Mouse (Mus musculus) limb, embryonic 15.5 days (tissue): ENCODE measurements around the gene Lima1. TPM values are rescaled to one million over a fixed set of nuclear protein-coding genes. Genes with fewer than 3 reads are reported as not detected.
"Not testable (repeated sequence)": the region's sequence is repeated elsewhere in the genome, so short reads cannot be mapped to it uniquely, and the experiment has no call there.

Experiments used
- ATAC-seq: fragments of 200-750 bp; cut with Nextera tagmentation; 2 replicates; pipeline ENCODE4 v1.8.0; 2017; ENCODE audit warnings: low read depth, moderate TSS enrichment; ENCODE audit not compliant: insufficient number of reproducible peaks, low FRiP score, low TSS enrichment
- H3K27ac ChIP-seq: fragments of 300-500 bp; sonication (generic); 2 replicates; pipeline ENCODE4 v1.5.1; 2015; ENCODE audit warnings: moderate library complexity, mild to moderate bottlenecking, inconsistent platforms
- H3K27me3 ChIP-seq: fragments of 300-500 bp; sonication (generic); 2 replicates; pipeline ENCODE4 v1.6.1; 2015; ENCODE audit warnings: inconsistent platforms
- H3K36me3 ChIP-seq: fragments of 300-500 bp; sonication (generic); 2 replicates; pipeline ENCODE4 v1.6.1; 2015; ENCODE audit warnings: inconsistent platforms
- H3K4me1 ChIP-seq: fragments of 300-500 bp; sonication (generic); 2 replicates; pipeline ENCODE4 v1.6.1; 2015; ENCODE audit warnings: inconsistent platforms
- H3K4me2 ChIP-seq: fragments of 300-500 bp; sonication (generic); 2 replicates; pipeline ENCODE4 v1.6.1; 2015; ENCODE audit warnings: mild to moderate bottlenecking, inconsistent platforms
- H3K4me3 ChIP-seq: fragments of 300-500 bp; sonication (generic); 2 replicates; pipeline ENCODE4 v1.5.1; 2015; ENCODE audit warnings: mild to moderate bottlenecking, inconsistent platforms
- H3K9ac ChIP-seq: fragments of 300-500 bp; sonication (generic); 2 replicates; pipeline ENCODE4 v1.6.1; 2015; ENCODE audit warnings: inconsistent platforms
- H3K9me3 ChIP-seq: fragments of 300-500 bp; sonication (generic); 2 replicates; pipeline ENCODE4 v1.6.1; 2016; ENCODE audit warnings: inconsistent platforms
- WGBS: fragments of 180-500 bp; shearing (Covaris S2); methylation state at CpG from one replicate; pipeline ENCODE4 v1.1.7; 2015; 5-methylcytosine and 5-hydroxymethylcytosine counted together
- polyA plus RNA-seq: library from polyadenylated mRNA; unstranded; fragments of >200 nt; fragmentation: Nextera tagmentation; extraction: Ambion mirVana; gene quantifications from 2 replicates; pipeline ENCODE4 v1.2.1, GENCODE M21; 2015

Lima1 gene
- polyA plus RNA-seq, 1 experiment from 2014 or later = 91.6 TPM

DNA sequence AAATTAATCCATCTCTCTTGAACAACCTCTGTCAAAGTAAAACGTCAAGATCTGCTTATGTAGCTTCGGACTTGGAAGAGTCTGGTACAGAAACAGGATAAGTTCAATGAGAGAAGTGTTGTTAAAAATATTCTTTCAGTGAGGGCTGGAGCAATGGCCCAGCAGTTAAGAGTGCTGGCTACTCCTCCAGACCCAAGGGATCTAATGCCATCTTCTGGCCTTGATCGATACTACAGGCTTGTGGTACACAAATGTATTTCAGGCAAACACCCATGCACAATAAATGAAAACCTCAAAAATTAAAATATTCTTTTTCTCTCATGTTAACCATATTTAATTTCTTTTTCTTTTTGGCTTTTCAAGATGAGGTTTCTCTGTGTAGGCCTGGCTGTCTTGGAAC lies 79.2 kb downstream of the Lima1 start:
- H3K4me3 ChIP-seq = no peak overlapping the region
- no peak for ATAC-seq
- 88% methylated on average over 3 of the region's 3 CpGs for WGBS
- no peaks in the 10 kb centered on the region for H3K27me3 ChIP-seq
- H3K27ac ChIP-seq = peak overlapping the region; percentile 50
- H3K4me1 ChIP-seq = peaks cover 36% of the 10 kb centered on the region
- no peak overlapping the region for H3K4me2 ChIP-seq
- no peak overlapping the region for H3K9ac ChIP-seq
- no peaks in the 10 kb centered on the region for H3K9me3 ChIP-seq
- H3K36me3 ChIP-seq = peaks cover 68% of the 10 kb centered on the region

DNA sequence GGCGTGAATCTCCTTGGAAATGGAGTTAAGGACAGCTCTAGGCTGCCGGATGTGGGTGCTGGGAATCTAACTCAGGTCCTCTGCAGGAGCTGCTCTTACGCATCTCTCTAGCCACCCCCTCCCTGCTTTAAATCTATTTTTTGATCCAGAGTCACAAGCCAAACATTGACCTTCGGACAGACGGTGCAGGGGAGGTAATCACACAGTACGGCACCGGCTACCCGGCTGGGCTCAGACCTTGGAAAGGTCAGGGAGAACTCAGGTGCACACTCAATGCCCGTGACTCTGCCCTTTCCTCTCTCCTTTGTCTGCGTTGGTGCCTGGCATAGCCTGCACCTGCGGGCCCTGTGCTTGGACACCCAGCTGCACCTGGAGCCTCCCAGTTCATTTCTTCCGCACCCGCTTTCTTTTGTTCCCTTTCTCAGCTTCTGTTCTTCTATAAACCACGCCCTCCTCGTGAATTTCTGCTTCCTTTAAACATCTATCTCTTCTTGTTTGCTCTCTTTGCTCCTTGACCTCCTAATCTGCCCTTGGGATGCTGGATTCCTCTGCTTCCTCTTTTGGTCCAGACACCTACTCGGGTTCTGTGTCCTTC lies 82.9 kb downstream of the Lima1 start:
- H3K36me3 ChIP-seq = peaks cover 85% of the 10 kb centered on the region
- H3K9ac ChIP-seq = no peak overlapping the region
- H3K4me1 ChIP-seq = peaks cover 9% of the 10 kb centered on the region
- H3K4me2 ChIP-seq = no peak overlapping the region
- H3K27me3 ChIP-seq = no peaks in the 10 kb centered on the region
- no peak for ATAC-seq
- H3K27ac ChIP-seq = no peak overlapping the region
- H3K9me3 ChIP-seq = no peaks in the 10 kb centered on the region
- 94% methylated on average over 16 of the region's 16 CpGs for WGBS
- no peak overlapping the region for H3K4me3 ChIP-seq

DNA sequence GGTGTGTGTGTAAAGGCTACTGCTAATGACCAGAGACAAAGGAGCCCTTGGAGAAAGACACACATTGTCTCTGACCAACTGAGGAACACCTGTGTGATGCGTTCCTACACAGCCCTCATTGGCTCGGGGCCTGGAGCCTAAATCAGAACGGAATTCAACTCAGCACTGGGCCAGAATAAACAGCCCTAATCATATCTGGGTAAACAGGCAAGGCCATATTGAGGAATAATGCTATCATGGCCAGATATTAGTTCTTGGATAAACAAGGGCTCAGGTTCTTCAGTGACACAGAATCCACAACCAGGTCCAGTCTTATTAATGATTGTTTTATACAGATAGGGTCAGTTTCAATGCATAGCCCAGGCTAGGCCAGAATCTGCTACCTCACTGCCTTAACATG lies 84.3 kb downstream of the Lima1 start:
- no peak overlapping the region for H3K27ac ChIP-seq
- no peaks in the 10 kb centered on the region for H3K9me3 ChIP-seq
- H3K4me3 ChIP-seq = no peak overlapping the region
- ATAC-seq = no peak
- H3K9ac ChIP-seq = no peak overlapping the region
- no peaks in the 10 kb centered on the region for H3K4me1 ChIP-seq
- H3K4me2 ChIP-seq = no peak overlapping the region
- WGBS = 86% methylated on average over 3 of the region's 3 CpGs
- H3K36me3 ChIP-seq = peaks cover 90% of the 10 kb centered on the region
- H3K27me3 ChIP-seq = no peaks in the 10 kb centered on the region

DNA sequence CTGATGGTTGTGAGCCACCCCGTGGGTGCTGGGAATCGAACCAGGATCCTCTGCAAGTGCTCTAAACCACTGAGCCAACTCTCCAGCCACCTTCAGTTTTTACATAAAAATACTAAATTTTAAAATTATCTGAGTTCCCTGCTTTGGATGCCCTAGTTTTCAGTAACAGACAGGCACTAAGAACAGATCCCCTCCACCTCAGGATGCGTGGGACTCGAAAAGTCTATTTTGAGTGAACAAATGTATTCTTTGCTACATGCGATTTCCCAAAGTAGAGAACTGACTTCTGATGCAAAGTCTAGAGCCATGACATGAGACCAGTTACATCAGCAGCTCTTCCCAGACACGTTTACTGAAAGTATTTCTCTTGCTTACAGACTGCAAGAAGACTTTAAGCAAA lies 84.8 kb downstream of the Lima1 start:
- Histone ChIP-seq H3K9me3 (no peaks in the 10 kb centered on the region), H3K4me3 (no peak overlapping the region), H3K27ac (no peak overlapping the region), H3K4me1 (no peaks in the 10 kb centered on the region), H3K36me3 (peaks cover 90% of the 10 kb centered on the region), H3K9ac (no peak overlapping the region), H3K4me2 (no peak overlapping the region), H3K27me3 (no peaks in the 10 kb centered on the region)
- WGBS = 94% methylated on average over 6 of the region's 6 CpGs
- no peak for ATAC-seq

DNA sequence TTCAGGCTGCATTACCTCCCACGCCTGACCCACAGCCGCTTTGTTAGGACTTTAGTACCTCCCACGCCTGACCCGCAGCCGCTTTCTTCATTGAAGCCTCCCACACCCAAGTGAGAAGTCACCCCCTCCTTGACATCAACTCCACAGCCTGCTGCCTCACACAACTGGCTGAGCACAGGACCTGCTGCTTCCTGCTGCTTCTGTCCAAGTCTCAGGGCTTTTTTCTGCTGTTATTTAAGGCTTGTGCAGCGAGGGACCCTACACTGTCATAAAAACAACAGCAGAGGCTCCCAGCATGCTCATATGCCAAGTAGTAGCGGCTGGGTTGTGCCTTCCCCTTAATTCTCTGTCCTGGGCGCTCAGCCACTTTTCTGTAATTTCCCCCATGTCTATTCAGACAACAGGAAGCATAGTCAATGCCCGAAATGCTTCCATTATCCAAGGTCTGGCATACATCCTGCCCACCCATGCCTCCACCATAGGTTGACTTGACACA lies 87.6 kb downstream of the Lima1 start:
- no peak for ATAC-seq
- Histone ChIP-seq H3K27me3 (no peaks in the 10 kb centered on the region), H3K4me3 (no peak overlapping the region), H3K9ac (no peak overlapping the region), H3K4me2 (no peak overlapping the region), H3K4me1 (no peaks in the 10 kb centered on the region), H3K9me3 (no peaks in the 10 kb centered on the region), H3K36me3 (peaks cover 83% of the 10 kb centered on the region), H3K27ac (peak overlapping the region; percentile 66)
- 67% methylated on average over 9 of the region's 9 CpGs for WGBS

DNA sequence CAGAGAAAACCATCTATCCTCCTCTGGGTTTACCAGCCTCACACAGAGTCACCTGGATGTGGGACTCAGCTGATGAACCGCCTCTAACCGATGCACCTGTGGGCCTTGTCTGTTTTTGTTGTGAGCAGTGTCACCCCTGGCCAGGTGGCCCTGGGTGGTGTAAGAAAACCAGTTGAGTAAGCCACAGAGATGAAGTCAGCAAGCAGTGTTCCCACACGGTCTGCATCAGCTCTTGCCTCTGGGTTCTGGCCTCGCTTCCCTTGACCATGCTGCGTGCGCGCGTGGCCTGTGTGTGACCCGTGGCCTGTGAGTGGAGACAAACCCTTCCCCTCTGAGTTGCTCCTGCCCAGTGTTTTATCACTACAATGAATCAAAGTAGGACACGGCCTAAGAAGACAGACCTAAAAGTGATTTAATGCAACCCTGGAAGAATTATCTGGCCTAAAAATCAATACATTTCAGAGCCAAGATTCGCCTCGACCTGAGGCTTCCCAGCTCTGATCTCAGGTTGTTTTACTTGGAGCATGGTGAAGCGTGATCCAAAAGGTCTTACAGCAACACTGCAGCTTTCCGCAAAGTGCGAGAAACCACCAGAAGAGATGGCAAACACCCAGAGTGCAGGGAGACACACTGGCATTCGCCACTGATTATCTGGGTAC lies 96.5 kb downstream of the Lima1 start:
- WGBS = 89% methylated on average over 16 of the region's 16 CpGs
- no peak overlapping the region for H3K27ac ChIP-seq

DNA sequence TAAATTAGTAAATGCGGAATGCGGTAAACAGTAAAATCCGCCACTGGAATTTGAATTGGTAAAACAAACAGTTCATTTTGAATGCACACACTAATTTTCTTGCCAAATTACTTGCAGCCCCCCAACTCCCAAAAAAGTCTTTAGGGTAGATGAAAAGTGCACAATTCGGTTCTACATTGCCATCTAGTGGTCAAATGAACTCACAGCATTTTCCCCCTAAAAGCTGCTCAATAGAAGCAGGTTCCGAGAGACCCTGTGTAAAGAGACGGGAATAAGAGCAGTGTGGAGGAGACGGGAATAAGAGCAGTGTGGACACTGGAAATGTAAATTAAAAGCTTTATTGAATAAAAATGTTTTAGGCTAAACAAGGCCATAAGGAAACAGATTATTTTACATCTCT lies 97.1 kb downstream of the Lima1 start:
- WGBS = 33% methylated on average over 7 of the region's 7 CpGs
- no peak for ATAC-seq
- H3K27ac ChIP-seq = no peak overlapping the region
- no peaks in the 10 kb centered on the region for H3K27me3 ChIP-seq
- peaks cover 50% of the 10 kb centered on the region for H3K36me3 ChIP-seq
- no peak overlapping the region for H3K4me2 ChIP-seq
- H3K4me1 ChIP-seq = no peaks in the 10 kb centered on the region
- H3K9ac ChIP-seq = no peak overlapping the region
- H3K9me3 ChIP-seq = no peaks in the 10 kb centered on the region
- no peak overlapping the region for H3K4me3 ChIP-seq

More for the DNA sequence above, 96.5 kb downstream of the Lima1 start:
- no peak overlapping the region for H3K4me3 ChIP-seq
- ATAC-seq = no peak
- H3K9me3 ChIP-seq = no peaks in the 10 kb centered on the region
- peaks cover 57% of the 10 kb centered on the region for H3K36me3 ChIP-seq
- H3K27me3 ChIP-seq = no peaks in the 10 kb centered on the region
- H3K4me2 ChIP-seq = no peak overlapping the region
- H3K4me1 ChIP-seq = no peaks in the 10 kb centered on the region
- H3K9ac ChIP-seq = no peak overlapping the region

DNA sequence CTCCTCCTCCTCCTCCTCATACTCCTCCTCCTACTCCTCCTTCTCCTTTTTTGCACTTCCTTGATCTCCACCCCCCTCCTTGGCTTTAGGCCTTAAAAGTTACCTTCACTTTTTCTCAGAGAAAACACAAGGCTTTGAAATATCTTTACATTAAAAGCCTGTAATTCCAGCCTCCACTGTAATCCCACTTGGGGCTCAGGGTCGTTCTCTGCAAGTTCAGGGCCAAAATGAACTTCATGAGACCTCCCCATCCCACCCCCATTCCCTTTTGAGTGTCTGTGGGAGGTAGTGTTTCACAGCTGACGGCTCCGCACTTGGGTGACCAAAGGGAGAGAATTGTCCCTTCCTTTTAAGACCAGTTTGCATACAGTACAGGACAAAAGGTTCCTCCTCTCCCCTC lies 102.3 kb downstream of the Lima1 start:
- no peaks in the 10 kb centered on the region for H3K9me3 ChIP-seq
- H3K4me2 ChIP-seq = no peak overlapping the region
- no peaks in the 10 kb centered on the region for H3K27me3 ChIP-seq
- no peak overlapping the region for H3K4me3 ChIP-seq
- H3K36me3 ChIP-seq = peaks cover 4% of the 10 kb centered on the region
- H3K9ac ChIP-seq = no peak overlapping the region
- H3K4me1 ChIP-seq = peaks cover 8% of the 10 kb centered on the region; the same call in 1 of the 2 replicates
- H3K27ac ChIP-seq = peak overlapping the region; percentile 77; the same call in 1 of the 2 replicates
- 21% methylated on average over 3 of the region's 3 CpGs for WGBS
- no peak for ATAC-seq

DNA sequence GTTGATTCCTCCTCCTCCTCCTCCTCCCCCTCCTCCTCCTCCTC lies 102.6 kb downstream of the Lima1 start, which contains the start of gene Cers5:
Cers5 (minus strand) TSS at position 5 of the 44 bp plus-strand sequence.
- not testable (repeated sequence) for H3K4me1 ChIP-seq, H3K9me3 ChIP-seq, ATAC-seq, H3K27me3 ChIP-seq, H3K36me3 ChIP-seq
- Histone ChIP-seq H3K9ac (peak within 1 kb of the TSS; percentile 74), H3K4me3 (peak within 1 kb of the TSS; percentile 78), H3K27ac (peak within 1 kb of the TSS; percentile 95), H3K4me2 (peak within 1 kb of the TSS; percentile 72)

DNA sequence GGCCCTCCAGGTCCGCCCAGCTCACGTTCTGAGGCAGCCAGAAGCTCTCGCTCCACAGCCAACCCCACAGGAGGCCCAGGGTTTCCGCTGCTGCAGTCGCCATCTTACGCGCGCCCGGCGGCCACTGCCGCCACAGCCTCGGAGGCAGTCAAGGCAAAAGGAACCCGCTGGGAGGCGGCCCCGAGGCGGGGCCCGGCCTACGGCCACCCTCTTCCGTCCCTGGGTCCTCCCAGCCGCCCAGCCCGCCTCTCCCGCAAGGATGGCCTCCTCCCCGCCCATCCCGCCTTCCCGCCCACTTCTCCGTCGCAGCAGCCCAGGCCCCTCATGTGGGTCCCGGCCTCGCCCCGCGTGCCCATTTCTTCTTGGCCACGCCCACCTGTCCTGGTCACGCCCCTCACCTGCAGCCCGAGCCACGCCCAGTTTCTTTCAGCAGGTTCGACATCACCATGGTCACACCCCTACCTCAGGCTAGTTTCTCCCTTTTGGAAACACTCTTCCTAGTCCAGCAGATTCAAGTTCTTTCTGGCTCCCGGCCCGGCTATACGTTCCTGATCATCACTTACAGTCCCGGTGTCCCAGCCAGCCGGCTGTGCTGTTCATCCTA lies 102.9 kb downstream of the Lima1 start:
- Histone ChIP-seq H3K27ac (peak overlapping the region; percentile 95), H3K9ac (peak overlapping the region; percentile 74), H3K4me3 (peak overlapping the region; percentile 78), H3K4me1 (peaks cover 8% of the 10 kb centered on the region; the same call in 1 of the 2 replicates), H3K4me2 (peak overlapping the region; percentile 72), H3K36me3 (no peaks in the 10 kb centered on the region), H3K27me3 (no peaks in the 10 kb centered on the region), H3K9me3 (no peaks in the 10 kb centered on the region)
- under 1% methylated on average over 41 of the region's 41 CpGs for WGBS
- peak; percentile 92 for ATAC-seq

DNA sequence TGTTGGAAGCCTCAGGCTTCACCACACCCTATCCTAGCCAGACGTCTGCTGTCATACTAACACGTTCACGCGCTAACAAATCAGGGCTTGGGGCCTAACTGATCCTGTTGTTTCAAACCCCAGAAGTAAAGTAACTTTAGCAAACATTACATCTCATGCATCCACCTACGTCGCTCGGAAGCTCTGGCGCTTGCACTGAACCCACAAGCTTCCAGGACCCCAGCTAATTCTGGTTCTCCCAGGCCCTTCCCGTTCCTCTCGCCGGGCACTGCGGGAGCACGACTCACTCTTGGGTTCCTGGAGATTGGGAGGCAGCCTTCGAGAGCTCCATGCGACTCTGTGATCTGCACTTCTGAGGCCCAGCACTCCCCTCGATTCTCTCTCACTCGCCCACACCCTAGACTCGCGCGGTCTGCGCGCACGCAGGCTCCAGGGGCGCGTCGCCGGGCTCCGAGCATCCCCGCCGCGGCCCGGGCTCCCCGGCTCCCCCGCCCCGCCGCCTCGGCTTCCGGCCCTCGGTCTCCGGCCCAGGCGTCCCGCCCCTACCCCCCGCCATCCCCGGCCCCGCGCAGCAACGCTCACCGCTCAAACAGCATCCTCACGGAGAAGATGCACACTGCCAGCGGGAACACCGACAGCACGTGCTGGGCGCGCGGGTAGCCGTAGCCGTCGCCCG lies 103.5 kb downstream of the Lima1 start:
- Histone ChIP-seq H3K9ac (peak overlapping the region; percentile 74), H3K4me1 (peaks cover 8% of the 10 kb centered on the region; the same call in 1 of the 2 replicates), H3K4me2 (peak overlapping the region; percentile 72), H3K9me3 (no peaks in the 10 kb centered on the region), H3K27ac (peak overlapping the region; percentile 95), H3K4me3 (peak overlapping the region; percentile 78), H3K27me3 (no peaks in the 10 kb centered on the region), H3K36me3 (0 out of 2 replicates have a peak, but pooled peaks cover 3% of the 10 kb centered on the region)
- under 1% methylated on average over 53 of the region's 59 CpGs for WGBS
- peak; percentile 49 for ATAC-seq

DNA sequence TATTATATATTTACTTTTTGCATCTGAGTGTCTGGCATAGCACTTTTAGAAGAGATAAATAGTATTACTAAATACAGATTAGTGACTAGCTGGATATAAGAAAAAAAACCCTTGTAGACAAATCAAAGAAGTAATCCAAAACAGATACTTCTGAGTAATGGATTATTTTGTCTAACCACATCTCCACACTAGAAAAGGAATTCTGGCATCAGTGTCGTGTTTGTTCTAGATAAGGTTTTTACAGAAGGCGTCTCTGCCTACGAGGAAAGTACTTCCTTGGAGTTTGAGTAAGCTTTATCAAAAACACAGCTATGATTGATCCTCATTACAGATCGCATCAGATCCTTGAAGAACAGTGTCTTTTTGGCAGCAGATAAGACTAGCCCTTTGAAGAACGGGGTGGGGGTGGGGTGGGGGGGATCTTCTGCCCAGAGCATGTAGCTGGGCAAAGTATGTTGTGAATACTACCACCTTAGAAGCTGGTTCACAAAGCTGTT lies 104.2 kb downstream of the Lima1 start:
- no peaks in the 10 kb centered on the region for H3K27me3 ChIP-seq
- H3K36me3 ChIP-seq = 0 out of 2 replicates have a peak, but pooled peaks cover 4% of the 10 kb centered on the region
- ATAC-seq = no peak
- peak overlapping the region; percentile 72 for H3K4me2 ChIP-seq
- WGBS = 18% methylated on average over 5 of the region's 5 CpGs
- H3K9ac ChIP-seq = peak overlapping the region; percentile 74
- H3K27ac ChIP-seq = peak overlapping the region; percentile 95
- no peaks in the 10 kb centered on the region for H3K9me3 ChIP-seq
- H3K4me1 ChIP-seq = peaks cover 8% of the 10 kb centered on the region; the same call in 1 of the 2 replicates
- H3K4me3 ChIP-seq = peak overlapping the region; percentile 78
